Mouse (Mus musculus): ENCODE measurements around the gene Ica1l.
"Not testable (repeated sequence)": the region's sequence is repeated elsewhere in the genome, so short reads cannot be mapped to it uniquely, and the experiment has no call there.

The Ica1l gene

GRCm38 (mm10) chr1:60042796-60043469, at the start of gene Ica1l:
Ica1l (minus strand) TSS chr1:60043184.
- no peak for DNase-seq (ENCODE audit: low spot score)

DNA sequence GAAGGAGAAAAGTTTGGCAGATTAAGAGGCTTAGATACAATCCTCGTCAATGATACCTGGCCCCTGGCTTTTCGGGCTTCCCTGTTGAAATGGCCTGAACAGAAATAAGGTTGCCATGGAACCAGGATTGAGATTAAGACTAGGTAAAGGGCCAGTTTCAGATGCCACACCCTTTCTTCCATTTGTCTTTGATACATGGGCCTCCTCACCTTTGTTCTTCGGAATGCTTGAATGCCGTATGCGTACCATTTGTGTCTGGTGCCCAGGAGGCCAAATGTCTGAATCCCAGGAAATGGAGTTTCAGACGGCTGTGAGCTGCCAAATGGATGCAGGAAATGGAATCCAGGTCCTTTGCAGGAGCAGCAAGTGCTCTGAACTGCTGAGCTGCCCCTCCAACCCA, 33.4 kb upstream of the Ica1l start:
- DNase-seq (ENCODE audit: low spot score) = no peak

- DNase-seq (ENCODE audit: low spot score) = no peak
Observed at GRCm38 (mm10) chr1:60075590-60075989, 32.6 kb upstream of the Ica1l start.

DNA sequence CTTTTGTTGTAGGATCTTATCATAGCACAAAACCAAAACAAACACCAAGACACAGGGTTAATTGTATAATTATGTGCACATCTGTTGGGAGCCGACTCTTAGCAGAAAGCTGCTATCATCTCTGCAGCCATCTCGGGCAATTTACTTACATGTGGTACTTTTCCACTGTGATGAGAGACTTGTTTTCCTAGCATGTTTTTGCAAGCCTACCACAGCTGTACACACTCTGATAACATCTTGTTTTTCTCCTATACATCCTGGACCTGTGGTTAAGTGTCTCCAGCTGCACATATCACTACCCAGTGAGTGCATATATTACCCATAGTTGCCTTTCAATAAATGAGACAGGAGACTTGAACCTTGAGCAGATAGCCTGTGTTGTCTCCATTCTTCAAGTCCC, 32.0 kb upstream of the Ica1l start:
- no peak for DNase-seq (ENCODE audit: low spot score)

- DNase-seq (ENCODE audit: low spot score) = not testable (repeated sequence)
Observed at GRCm38 (mm10) chr1:60070725-60071124, 27.7 kb upstream of the Ica1l start.

GRCm38 (mm10) chr1:60056310-60056709, 13.3 kb upstream of the Ica1l start:
- DNase-seq (ENCODE audit: low spot score) = no peak

GRCm38 (mm10) chr1:60054659-60055058, 11.7 kb upstream of the Ica1l start:
- no peak for DNase-seq (ENCODE audit: low spot score)

DNA sequence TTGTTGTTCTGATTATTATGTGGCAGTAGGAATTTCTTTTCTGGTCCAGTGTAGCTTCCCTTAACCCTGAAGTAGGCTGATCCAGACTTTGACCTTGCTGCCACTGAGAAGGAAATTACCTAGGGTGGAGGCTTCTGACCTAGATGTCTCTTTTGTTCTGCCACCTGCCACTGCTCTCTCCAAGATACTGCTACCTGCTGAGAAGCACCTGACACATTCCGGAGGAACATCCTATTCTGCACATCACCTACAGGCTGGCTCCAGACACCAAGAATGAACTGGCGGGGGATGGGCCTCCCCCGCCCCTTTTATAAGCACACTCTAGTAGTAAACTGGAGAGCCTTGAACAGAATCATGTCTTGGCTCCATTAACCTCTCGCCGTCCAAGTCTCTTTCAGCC, 4.5 kb upstream of the Ica1l start:
- not testable (repeated sequence) for DNase-seq (ENCODE audit: low spot score)

DNA sequence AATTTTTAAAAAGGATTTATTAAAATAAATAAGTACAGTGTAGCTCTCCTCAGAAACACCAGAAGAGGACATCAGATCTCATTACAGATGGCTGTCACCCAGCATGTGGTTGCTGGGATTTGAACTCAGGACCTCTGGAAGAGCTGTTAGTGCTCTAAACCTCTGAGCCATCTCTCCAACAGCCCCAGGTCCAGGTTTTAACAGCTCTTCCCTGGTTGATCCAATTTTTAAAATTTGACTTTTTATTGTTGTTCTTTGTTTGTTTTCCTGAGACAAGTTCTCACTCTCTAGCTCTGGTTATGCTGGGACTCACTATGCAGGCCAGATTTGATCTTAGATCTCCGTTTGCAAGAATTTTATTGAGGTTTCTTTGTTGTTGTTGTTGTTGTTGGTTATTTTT, 1.6 kb upstream of the Ica1l start:
- no peak for DNase-seq (ENCODE audit: low spot score)

DNA sequence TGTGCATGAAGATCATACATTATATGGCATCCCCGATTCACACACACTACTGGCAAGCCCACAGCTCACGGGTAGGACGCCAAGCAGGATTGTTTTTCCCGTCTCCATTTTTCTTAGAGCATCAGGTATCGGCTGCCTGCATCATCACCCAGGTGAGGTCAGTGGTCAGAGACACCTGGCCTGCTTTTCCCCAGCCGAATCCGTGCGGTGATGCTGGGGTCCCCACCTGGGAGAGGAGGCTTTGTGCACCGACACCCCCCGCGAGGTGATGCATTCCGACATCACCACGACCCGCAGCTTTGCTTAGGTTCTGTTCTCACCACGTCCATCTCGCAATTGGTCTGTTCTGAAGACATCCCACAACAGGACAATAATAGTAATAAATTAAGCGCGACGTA, 587 bp downstream of the Ica1l start:
- no peak for DNase-seq (ENCODE audit: low spot score)

DNA sequence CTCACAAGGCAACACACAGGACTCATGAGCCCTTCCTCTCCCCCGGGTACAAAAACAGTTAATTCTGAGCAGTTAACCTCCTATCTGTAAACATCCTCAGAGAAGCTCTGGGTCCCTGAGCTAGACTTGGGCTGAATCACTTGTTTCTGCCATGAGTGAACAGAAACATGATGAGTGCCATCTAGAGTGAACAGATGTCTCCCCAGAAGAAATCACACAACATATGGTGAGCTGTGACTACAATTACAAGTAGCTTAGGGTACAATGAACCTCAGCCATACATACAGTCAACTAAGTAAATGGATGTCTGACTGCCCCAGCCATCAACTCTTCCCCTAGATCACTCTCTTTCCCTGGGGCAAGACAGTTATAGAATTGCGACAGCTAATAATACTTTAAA, 7.9 kb downstream of the Ica1l start:
- DNase-seq (ENCODE audit: low spot score) = peak; percentile 55

DNA sequence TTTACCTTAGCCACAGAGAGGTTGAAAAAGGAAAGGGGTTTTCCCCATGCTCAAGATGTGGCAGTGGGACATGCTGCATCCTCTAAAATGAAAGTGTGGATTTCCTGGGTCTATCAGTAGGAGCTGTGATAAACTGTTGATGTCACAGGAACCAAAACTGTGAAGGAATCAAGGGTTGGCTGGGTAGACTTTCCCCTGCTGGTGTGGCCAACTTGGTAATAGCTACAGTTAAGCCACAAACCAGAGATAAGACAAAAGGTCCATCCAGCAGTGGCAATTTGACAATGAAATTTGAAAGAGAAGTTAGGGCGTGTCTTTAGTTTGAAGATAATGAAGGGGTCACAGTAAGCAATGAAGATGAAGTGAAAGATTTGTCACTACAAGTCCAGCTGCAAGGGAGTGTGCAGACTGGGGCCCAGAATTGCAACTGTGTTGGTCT, 25.9 kb downstream of the Ica1l start:
- no peak for DNase-seq (ENCODE audit: low spot score)

- DNase-seq (ENCODE audit: low spot score) = no peak
Observed at GRCm38 (mm10) chr1:60016136-60016611, 26.8 kb downstream of the Ica1l start.

DNA sequence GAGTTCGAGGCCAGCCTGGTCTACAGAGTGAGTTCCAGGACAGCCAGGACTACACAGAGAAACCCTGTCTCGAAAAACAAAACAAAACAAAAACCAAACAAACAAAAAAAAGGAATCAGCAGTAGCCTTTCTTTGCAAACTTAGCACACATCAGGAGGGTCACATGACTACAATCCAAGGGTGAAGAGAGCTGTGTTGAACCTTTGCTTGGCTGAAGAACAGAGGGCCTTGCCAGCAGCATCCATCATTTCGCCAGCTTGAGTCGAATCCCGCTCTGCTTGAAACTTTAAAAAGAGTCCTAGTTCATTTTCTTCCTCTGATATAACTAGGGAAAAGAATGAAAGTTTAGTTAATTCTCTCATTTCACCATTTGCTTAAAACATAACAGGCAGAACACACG, 27.5 kb downstream of the Ica1l start:
- no peak for DNase-seq (ENCODE audit: low spot score)

DNA sequence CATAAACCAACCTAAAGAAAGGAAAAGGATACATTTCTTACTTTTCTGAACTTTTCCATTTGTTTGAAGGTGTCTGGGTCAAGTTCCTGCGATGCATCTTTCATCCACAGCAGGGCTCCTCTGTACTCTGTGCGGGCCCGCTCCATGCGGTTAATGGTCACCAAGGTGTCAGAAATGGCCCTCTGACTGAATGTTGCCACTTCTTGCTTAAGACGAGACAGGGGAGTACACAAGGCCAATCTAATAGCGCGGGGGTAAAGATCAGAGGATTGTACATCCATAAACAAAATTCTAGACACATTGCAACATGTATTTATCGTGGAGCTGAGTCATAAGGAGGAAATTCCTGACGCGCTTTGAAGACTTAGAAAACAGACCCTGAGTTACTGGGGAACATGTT, 29.2 kb downstream of the Ica1l start:
- DNase-seq (ENCODE audit: low spot score) = no peak

- no peak for DNase-seq (ENCODE audit: low spot score)
Observed at GRCm38 (mm10) chr1:60008743-60009142, 34.2 kb downstream of the Ica1l start.

DNA sequence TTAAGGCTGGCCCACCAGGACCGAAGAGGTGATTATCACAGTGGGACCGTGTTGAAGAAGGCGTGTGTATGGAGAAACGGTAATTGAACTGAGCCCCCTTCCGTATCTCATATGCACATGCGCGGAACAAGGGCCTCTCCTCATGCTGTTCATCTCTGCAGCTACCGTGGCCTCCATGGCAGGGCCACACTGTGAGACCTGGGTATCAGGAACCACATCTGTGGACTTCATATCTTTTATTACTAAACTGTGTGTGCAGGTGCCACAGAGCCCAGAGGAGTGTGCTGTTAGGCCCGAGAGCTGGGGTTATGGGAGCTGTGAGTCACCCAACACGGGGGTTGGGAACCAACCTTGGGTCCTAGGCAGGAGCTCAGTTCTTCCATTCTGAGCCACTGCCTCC, 35.6 kb downstream of the Ica1l start:
- no peak for DNase-seq (ENCODE audit: low spot score)

GRCm38 (mm10) chr1:60000319-60000718, 42.7 kb downstream of the Ica1l start:
- DNase-seq (ENCODE audit: low spot score) = no peak

- no peak for DNase-seq (ENCODE audit: low spot score)
Observed at GRCm38 (mm10) chr1:59997352-59997751, 45.6 kb downstream of the Ica1l start.

DNA sequence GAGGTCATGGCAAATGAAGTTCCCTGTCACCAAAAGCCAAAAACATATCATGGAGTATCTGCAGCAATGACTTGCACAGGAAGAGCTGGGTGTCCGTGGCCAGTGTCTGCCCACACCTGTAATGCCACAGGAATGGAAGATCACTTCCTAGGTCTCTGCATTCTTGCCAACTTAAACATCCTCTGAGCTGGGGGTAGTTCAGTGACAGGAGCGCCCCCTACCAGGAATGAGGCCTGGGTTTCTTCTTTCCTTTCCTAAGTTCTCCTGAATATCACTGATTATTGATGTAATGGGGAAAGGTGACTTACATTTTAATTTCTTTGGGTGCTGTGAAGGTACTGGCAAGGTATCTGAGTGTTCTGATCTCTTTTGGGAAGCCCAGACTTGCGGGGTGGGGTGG, 47.3 kb downstream of the Ica1l start:
- no peak for DNase-seq (ENCODE audit: low spot score)

DNA sequence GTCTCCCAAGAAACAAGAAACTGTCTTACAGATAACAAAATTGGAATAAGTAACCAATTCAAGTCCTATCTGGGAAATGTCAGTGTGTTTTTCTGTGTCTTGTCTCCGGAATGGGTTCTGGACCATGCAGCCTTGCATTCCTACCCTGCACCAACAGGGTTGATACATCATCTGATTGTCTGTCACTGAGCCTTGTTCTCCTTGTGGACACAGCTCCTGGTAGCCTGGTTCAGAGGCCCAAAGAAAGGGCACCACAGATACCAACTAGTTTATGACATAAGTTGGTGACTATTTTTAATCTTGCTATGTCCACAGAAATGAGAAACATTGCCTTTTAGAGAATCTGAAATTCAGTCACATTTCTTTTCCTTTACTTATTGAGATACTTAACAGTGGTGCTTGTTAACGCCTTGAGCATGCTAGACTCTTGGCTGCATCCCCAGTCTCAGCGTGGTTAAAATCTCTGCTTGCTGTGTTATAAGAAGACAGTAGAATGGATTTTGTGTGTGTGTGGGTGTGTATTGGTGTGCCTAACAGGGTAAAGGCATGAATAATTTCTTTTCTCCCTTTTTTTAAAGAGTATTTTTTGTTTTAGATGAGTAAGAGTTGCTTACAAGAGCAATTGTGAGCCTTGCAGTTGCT, 55.5 kb downstream of the Ica1l start:
- no peak for DNase-seq (ENCODE audit: low spot score)

- no peak for DNase-seq (ENCODE audit: low spot score)
Observed at GRCm38 (mm10) chr1:59986626-59987025, 56.4 kb downstream of the Ica1l start.

- no peak for DNase-seq (ENCODE audit: low spot score)
Observed at GRCm38 (mm10) chr1:59967291-59967690, 75.7 kb downstream of the Ica1l start.

Data from layer of hippocampus, adult 9-10 months (tissue).